In the genomic region with DNA sequence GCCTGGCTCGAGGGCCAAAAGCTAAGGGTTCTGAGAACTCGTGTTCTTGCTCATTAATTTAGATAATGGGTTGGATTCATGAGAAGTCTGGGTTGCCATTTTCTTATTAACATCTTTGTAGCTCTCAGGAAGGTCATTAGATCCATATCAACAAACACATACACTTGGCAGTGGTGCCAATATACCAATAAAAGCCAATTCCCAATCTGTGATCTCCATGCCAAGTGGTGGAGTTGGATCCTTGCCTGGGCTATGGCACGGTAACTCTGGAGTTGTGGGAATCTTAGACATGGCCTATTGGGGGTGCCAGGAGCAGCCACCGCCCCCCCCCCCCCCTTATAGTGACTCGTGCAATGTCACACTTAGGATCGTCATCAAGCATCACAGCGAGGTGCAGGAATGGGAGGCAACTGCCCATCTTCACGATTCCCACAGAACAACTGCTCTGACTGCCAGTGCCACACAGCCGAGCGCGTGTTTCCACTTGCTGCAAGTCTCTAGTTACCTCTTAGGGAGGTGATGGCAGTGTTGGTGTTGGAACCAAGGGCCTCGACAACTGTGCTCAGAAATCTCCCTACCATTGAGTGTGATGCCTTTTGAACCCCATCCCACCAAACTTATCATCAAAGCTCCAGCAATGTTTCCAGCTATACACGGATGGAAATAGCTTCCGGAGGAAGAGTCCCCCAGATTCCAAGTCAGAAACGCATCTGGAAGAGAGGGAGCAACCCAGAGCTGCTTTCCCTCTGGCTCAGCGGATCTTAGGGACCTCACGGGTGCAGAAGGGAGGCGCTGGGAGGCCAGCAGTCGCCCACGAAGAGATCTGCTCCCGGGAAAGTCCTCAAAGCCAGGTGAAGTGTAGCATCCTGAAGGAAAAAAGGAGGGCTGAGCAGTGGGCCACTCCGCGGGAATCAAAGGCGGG, we compare ENCODE assay signal across 9 mouse cellular contexts. TPM values are rescaled to one million over a fixed set of nuclear protein-coding genes. Genes with fewer than 3 reads are reported as not detected.
DNase-seq lines count a peak whose midpoint lies in the region; ATAC-seq lines count a peak whose summit lies in the region.
"Had no signal": no experiment of that assay in that cellular context is flagged by ENCODE, and none has a peak within 500 bp of the region (broad histone marks: within the 10 kb centered on the region; RNA-seq: fewer than 3 reads in every experiment).

No protein-coding gene starts in this region.

- ATAC-seq in kidney, embryonic 15.5 days (replicated peaks; ENCODE audit: low FRiP score), result no peak
- ATAC-seq in embryonic facial prominence, embryonic 15.5 days (ENCODE audit: insufficient number of reproducible peaks, low FRiP score, low TSS enrichment, low read depth), result no peak
- ATAC-seq in hindbrain, embryonic 15.5 days (ENCODE audit: low FRiP score, low read depth), result no peak
- ATAC-seq in midbrain, embryonic 14.5 days (ENCODE audit: low FRiP score, low TSS enrichment), result no peak

- no peak for DNase-seq in kidney, adult 9 months
- no peak for DNase-seq in midbrain, embryonic 14.5 days
- DNase-seq in urinary bladder, adult 18-20 months (ENCODE audit: low spot score in 2 of 2), result no peak
- DNase-seq in left cerebral cortex, adult 9 months (ENCODE audit: low spot score in 2 of 2), result no peak
- no peak for DNase-seq in T-cell, adult 2 months (ENCODE audit: low spot score)

- no peaks in the 10 kb centered on the region for H3K9me3 ChIP-seq in kidney, embryonic 15.5 days (replicated peaks)
- no peaks in the 10 kb centered on the region for H3K9me3 ChIP-seq in embryonic facial prominence, embryonic 15.5 days (replicated peaks)
- no peaks in the 10 kb centered on the region for H3K9me3 ChIP-seq in hindbrain, embryonic 15.5 days
- H3K9me3 ChIP-seq in midbrain, embryonic 14.5 days (ENCODE audit: control insufficient read depth, low read length), result no peaks in the 10 kb centered on the region

- H3K4me2 ChIP-seq in kidney, embryonic 15.5 days, result peak overlapping the region; percentile 73
- H3K4me2 ChIP-seq in embryonic facial prominence, embryonic 15.5 days (replicated peaks), result peak overlapping the region; percentile 60
- H3K4me2 ChIP-seq in hindbrain, embryonic 15.5 days, result peak overlapping the region; percentile 49
- peak overlapping the region; percentile 51 for H3K4me2 ChIP-seq in midbrain, embryonic 14.5 days (ENCODE audit: low read length)

- peaks cover 49% of the 10 kb centered on the region for H3K27me3 ChIP-seq in kidney, embryonic 15.5 days
- H3K27me3 ChIP-seq in embryonic facial prominence, embryonic 15.5 days, result peaks cover 11% of the 10 kb centered on the region; the same call in 1 of the 2 replicates
- H3K27me3 ChIP-seq in hindbrain, embryonic 15.5 days, result peaks cover 11% of the 10 kb centered on the region
- peaks cover 31% of the 10 kb centered on the region for H3K27me3 ChIP-seq in midbrain, embryonic 14.5 days (ENCODE audit: control insufficient read depth, insufficient read depth, low read length)

- H3K27ac ChIP-seq in kidney, embryonic 15.5 days, result no peak overlapping the region
- no peak overlapping the region for H3K27ac ChIP-seq in embryonic facial prominence, embryonic 15.5 days (replicated peaks)
- no peak overlapping the region for H3K27ac ChIP-seq in hindbrain, embryonic 15.5 days (replicated peaks)
- H3K27ac ChIP-seq in midbrain, embryonic 14.5 days (replicated peaks; ENCODE audit: low read depth, low read length), result no peak overlapping the region

- peak overlapping the region; percentile 34 for H3K4me3 ChIP-seq in kidney, embryonic 15.5 days (replicated peaks)
- H3K4me3 ChIP-seq in embryonic facial prominence, embryonic 15.5 days (replicated peaks), result peak overlapping the region; percentile 29
- peak overlapping the region; percentile 24 for H3K4me3 ChIP-seq in hindbrain, embryonic 15.5 days
- peak overlapping the region; percentile 22 for H3K4me3 ChIP-seq in midbrain, embryonic 14.5 days (replicated peaks; ENCODE audit: low read depth, low read length)

- 26% methylated on average over 24 of the region's 24 CpGs for WGBS in kidney, embryonic 15.5 days
- 35% methylated on average over 24 of the region's 24 CpGs for WGBS in embryonic facial prominence, embryonic 15.5 days
- 38% methylated on average over 24 of the region's 24 CpGs for whole genome bisulfite sequencing in hindbrain, embryonic 15.5 days
- WGBS in midbrain, embryonic 14.5 days, result 37% methylated on average over 24 of the region's 24 CpGs

- peaks cover 22% of the 10 kb centered on the region for H3K4me1 ChIP-seq in kidney, embryonic 15.5 days
- peaks cover 28% of the 10 kb centered on the region for H3K4me1 ChIP-seq in embryonic facial prominence, embryonic 15.5 days
- peaks cover 8% of the 10 kb centered on the region for H3K4me1 ChIP-seq in hindbrain, embryonic 15.5 days (replicated peaks)
- peaks cover 21% of the 10 kb centered on the region for H3K4me1 ChIP-seq in midbrain, embryonic 14.5 days (ENCODE audit: control insufficient read depth, insufficient read depth, low read length)

- H3K36me3 ChIP-seq in kidney, embryonic 15.5 days, result no peaks in the 10 kb centered on the region
- H3K36me3 ChIP-seq in embryonic facial prominence, embryonic 15.5 days, result no peaks in the 10 kb centered on the region
- H3K36me3 ChIP-seq in hindbrain, embryonic 15.5 days, result no peaks in the 10 kb centered on the region
- H3K36me3 ChIP-seq in midbrain, embryonic 14.5 days (ENCODE audit: control insufficient read depth, insufficient read depth, low read length), result no peaks in the 10 kb centered on the region

- H3K9ac ChIP-seq in kidney, embryonic 15.5 days, result peak overlapping the region; percentile 29; the same call in 1 of the 2 replicates
- no peak overlapping the region for H3K9ac ChIP-seq in embryonic facial prominence, embryonic 15.5 days
- H3K9ac ChIP-seq in hindbrain, embryonic 15.5 days, result no peak overlapping the region
- H3K9ac ChIP-seq in midbrain, embryonic 14.5 days (replicated peaks; ENCODE audit: low read length), result peak overlapping the region; percentile 42; the same call in 1 of the 2 replicates

RNA-seq across cellular contexts. Expression of a gene that starts 46.8 kb away (rescaled TPM):
- polyA plus RNA-seq in kidney, embryonic 15.5 days (2015; fragmentation: Nextera tagmentation; extraction: Ambion mirVana), result 18.3 and 23.3 TPM in 2 replicates
- polyA plus RNA-seq in embryonic facial prominence, embryonic 15.5 days (2015; fragmentation: Nextera tagmentation; extraction: Ambion mirVana), result 21.4 and 25.5 TPM in 2 replicates
- 20.3 and 22.9 TPM in 2 replicates for polyA plus RNA-seq in hindbrain, embryonic 15.5 days (2015; fragmentation: Nextera tagmentation; extraction: Ambion mirVana)
- polyA plus RNA-seq in midbrain, embryonic 14.5 days (2014; fragmentation: Nextera tagmentation; extraction: Ambion mirVana), result 24.6 and 27.7 TPM in 2 replicates

RNA-seq across cellular contexts. Expression of a gene that starts 50.8 kb away (rescaled TPM):
- 0.66 and 0.80 TPM in 2 replicates for polyA plus RNA-seq in kidney, embryonic 15.5 days (2015; fragmentation: Nextera tagmentation; extraction: Ambion mirVana)
- polyA plus RNA-seq in embryonic facial prominence, embryonic 15.5 days (2015; fragmentation: Nextera tagmentation; extraction: Ambion mirVana), result 2.4 and 2.7 TPM in 2 replicates
- 1.1 and 1.3 TPM in 2 replicates for polyA plus RNA-seq in hindbrain, embryonic 15.5 days (2015; fragmentation: Nextera tagmentation; extraction: Ambion mirVana)
- 0.27 and 0.63 TPM in 2 replicates for polyA plus RNA-seq in midbrain, embryonic 14.5 days (2014; fragmentation: Nextera tagmentation; extraction: Ambion mirVana)
- polyA plus RNA-seq: liver, adult 2 months had no signal

RNA-seq across cellular contexts. Expression of a gene that starts 53.2 kb away (rescaled TPM):
- 0.23 and 0.36 TPM in 2 replicates for polyA plus RNA-seq in kidney, embryonic 15.5 days (2015; fragmentation: Nextera tagmentation; extraction: Ambion mirVana)
- 1.3 and 1.7 TPM in 2 replicates for polyA plus RNA-seq in embryonic facial prominence, embryonic 15.5 days (2015; fragmentation: Nextera tagmentation; extraction: Ambion mirVana)
- polyA plus RNA-seq in hindbrain, embryonic 15.5 days (2015; fragmentation: Nextera tagmentation; extraction: Ambion mirVana), result 0.93 and 1.1 TPM in 2 replicates
- 0.91 and 1.2 TPM in 2 replicates for polyA plus RNA-seq in midbrain, embryonic 14.5 days (2014; fragmentation: Nextera tagmentation; extraction: Ambion mirVana)

Comparison
In these comparisons a context has a peak if more than half of its experiments do, and no peak if none do; other contexts are left out.
1. H3K9ac ChIP-seq: peak in kidney, embryonic 15.5 days (single experiment) and midbrain, embryonic 14.5 days (single experiment); none in embryonic facial prominence, embryonic 15.5 days (single experiment) and hindbrain, embryonic 15.5 days (single experiment).
2. Peak in every context shown above with its lines, with median percentiles within 50 percentile points of each other: H3K4me2 ChIP-seq and H3K4me3 ChIP-seq.